Mouse (Mus musculus): ENCODE data around the gene Znhit6. TPM values are rescaled to one million over a fixed set of nuclear protein-coding genes. Genes with fewer than 3 reads are reported as not detected.

The Znhit6 gene
- polyA plus RNA-seq, 1 experiment from 2014 or later = 27.9 TPM

- peak overlapping the region; percentile 73; the same call in 1 of the 2 replicates for H3K4me2 ChIP-seq (ENCODE audit: low read depth, low read length)
- peaks cover 11% of the 10 kb centered on the region for H3K4me1 ChIP-seq (replicated peaks; ENCODE audit: control insufficient read depth, insufficient read depth, low read length)
- no peak overlapping the region; the same call in 1 of the 2 replicates for H3K4me3 ChIP-seq (ENCODE audit: low read length)
- ATAC-seq (ENCODE audit: low read depth) = no peak
- H3K36me3 ChIP-seq (ENCODE audit: control insufficient read depth, insufficient read depth, low read length) = peaks cover 12% of the 10 kb centered on the region
- H3K9me3 ChIP-seq (ENCODE audit: control insufficient read depth, low read length) = no peaks in the 10 kb centered on the region
- WGBS = 76% methylated on average over 7 of the region's 7 CpGs
- H3K9ac ChIP-seq (ENCODE audit: low read length) = no peak overlapping the region
- H3K27me3 ChIP-seq (ENCODE audit: control insufficient read depth, insufficient read depth, low read depth, low read length) = no peaks in the 10 kb centered on the region
- no peak overlapping the region for H3K27ac ChIP-seq (ENCODE audit: low read length)
These were observed 665 bp upstream of the Znhit6 start for GRCm38 (mm10) chr3:145575340-145575739.

GRCm38 (mm10) chr3:145576482-145576822 lies 447 bp downstream of the Znhit6 start:
- ATAC-seq (ENCODE audit: low read depth) = no peak
- H3K4me2 ChIP-seq (ENCODE audit: low read depth, low read length) = peak overlapping the region; percentile 73

GRCm38 (mm10) chr3:145576876-145577275 lies 871 bp downstream of the Znhit6 start:
- 21% methylated on average over 15 of the region's 15 CpGs for WGBS
- peak overlapping the region; percentile 93 for H3K4me3 ChIP-seq (ENCODE audit: low read length)

More at GRCm38 (mm10) chr3:145576482-145576822, 447 bp downstream of the Znhit6 start:
- Histone ChIP-seq H3K27me3 (ENCODE audit: control insufficient read depth, insufficient read depth, low read depth, low read length) (no peaks in the 10 kb centered on the region), H3K27ac (ENCODE audit: low read length) (peak overlapping the region; percentile 47; the same call in 1 of the 2 replicates), H3K36me3 (ENCODE audit: control insufficient read depth, insufficient read depth, low read length) (peaks cover 16% of the 10 kb centered on the region), H3K4me1 (replicated peaks; ENCODE audit: control insufficient read depth, insufficient read depth, low read length) (peaks cover 11% of the 10 kb centered on the region), H3K4me3 (ENCODE audit: low read length) (peak overlapping the region; percentile 93), H3K9ac (ENCODE audit: low read length) (peak overlapping the region; percentile 80), H3K9me3 (ENCODE audit: control insufficient read depth, low read length) (no peaks in the 10 kb centered on the region)
- 1% methylated on average over 11 of the region's 11 CpGs for WGBS

GRCm38 (mm10) chr3:145583043-145583442 lies 7.0 kb downstream of the Znhit6 start:
- Histone ChIP-seq H3K4me2 (ENCODE audit: low read depth, low read length) (no peak overlapping the region), H3K4me3 (ENCODE audit: low read length) (no peak overlapping the region), H3K9ac (ENCODE audit: low read length) (no peak overlapping the region), H3K9me3 (ENCODE audit: control insufficient read depth, low read length) (no peaks in the 10 kb centered on the region), H3K27ac (ENCODE audit: low read length) (no peak overlapping the region), H3K27me3 (ENCODE audit: control insufficient read depth, insufficient read depth, low read depth, low read length) (no peaks in the 10 kb centered on the region), H3K36me3 (ENCODE audit: control insufficient read depth, insufficient read depth, low read length) (peaks cover 32% of the 10 kb centered on the region), H3K4me1 (replicated peaks; ENCODE audit: control insufficient read depth, insufficient read depth, low read length) (no peaks in the 10 kb centered on the region)
- 86% methylated on average over 4 of the region's 4 CpGs for WGBS
- ATAC-seq (ENCODE audit: low read depth) = no peak

More at GRCm38 (mm10) chr3:145576876-145577275, 871 bp downstream of the Znhit6 start:
- H3K4me2 ChIP-seq (ENCODE audit: low read depth, low read length) = peak overlapping the region; percentile 73
- no peak overlapping the region for H3K27ac ChIP-seq (ENCODE audit: low read length)
- H3K27me3 ChIP-seq (ENCODE audit: control insufficient read depth, insufficient read depth, low read depth, low read length) = no peaks in the 10 kb centered on the region
- ATAC-seq (ENCODE audit: low read depth) = no peak
- H3K4me1 ChIP-seq (replicated peaks; ENCODE audit: control insufficient read depth, insufficient read depth, low read length) = peaks cover 11% of the 10 kb centered on the region
- peak overlapping the region; percentile 80 for H3K9ac ChIP-seq (ENCODE audit: low read length)
- H3K36me3 ChIP-seq (ENCODE audit: control insufficient read depth, insufficient read depth, low read length) = peaks cover 16% of the 10 kb centered on the region
- no peaks in the 10 kb centered on the region for H3K9me3 ChIP-seq (ENCODE audit: control insufficient read depth, low read length)

GRCm38 (mm10) chr3:145583522-145584200 lies 7.7 kb downstream of the Znhit6 start:
- Histone ChIP-seq H3K4me1 (replicated peaks; ENCODE audit: control insufficient read depth, insufficient read depth, low read length) (no peaks in the 10 kb centered on the region), H3K9ac (ENCODE audit: low read length) (no peak overlapping the region), H3K4me2 (ENCODE audit: low read depth, low read length) (no peak overlapping the region), H3K9me3 (ENCODE audit: control insufficient read depth, low read length) (no peaks in the 10 kb centered on the region), H3K4me3 (ENCODE audit: low read length) (no peak overlapping the region), H3K27ac (ENCODE audit: low read length) (no peak overlapping the region), H3K36me3 (ENCODE audit: control insufficient read depth, insufficient read depth, low read length) (peaks cover 31% of the 10 kb centered on the region), H3K27me3 (ENCODE audit: control insufficient read depth, insufficient read depth, low read depth, low read length) (no peaks in the 10 kb centered on the region)
- 35% methylated on average over 3 of the region's 3 CpGs for WGBS
- ATAC-seq (ENCODE audit: low read depth) = peak; percentile 28; the same call in 1 of the 2 replicates

- no peaks in the 10 kb centered on the region for H3K4me1 ChIP-seq (replicated peaks; ENCODE audit: control insufficient read depth, insufficient read depth, low read length)
- no peak overlapping the region for H3K9ac ChIP-seq (ENCODE audit: low read length)
- H3K27me3 ChIP-seq (ENCODE audit: control insufficient read depth, insufficient read depth, low read depth, low read length) = no peaks in the 10 kb centered on the region
- H3K36me3 ChIP-seq (ENCODE audit: control insufficient read depth, insufficient read depth, low read length) = peaks cover 22% of the 10 kb centered on the region
- 81% methylated on average over 4 of the region's 4 CpGs for WGBS
- no peak for ATAC-seq (ENCODE audit: low read depth)
- no peak overlapping the region for H3K4me2 ChIP-seq (ENCODE audit: low read depth, low read length)
- H3K27ac ChIP-seq (ENCODE audit: low read length) = no peak overlapping the region
- H3K9me3 ChIP-seq (ENCODE audit: control insufficient read depth, low read length) = no peaks in the 10 kb centered on the region
- no peak overlapping the region for H3K4me3 ChIP-seq (ENCODE audit: low read length)
These were observed 14.6 kb downstream of the Znhit6 start for GRCm38 (mm10) chr3:145590562-145590961.

- Histone ChIP-seq H3K9me3 (ENCODE audit: control insufficient read depth, low read length) (no peaks in the 10 kb centered on the region), H3K27me3 (ENCODE audit: control insufficient read depth, insufficient read depth, low read depth, low read length) (no peaks in the 10 kb centered on the region), H3K4me3 (ENCODE audit: low read length) (no peak overlapping the region), H3K9ac (ENCODE audit: low read length) (no peak overlapping the region), H3K27ac (ENCODE audit: low read length) (no peak overlapping the region), H3K4me2 (ENCODE audit: low read depth, low read length) (no peak overlapping the region), H3K36me3 (ENCODE audit: control insufficient read depth, insufficient read depth, low read length) (peaks cover 17% of the 10 kb centered on the region), H3K4me1 (replicated peaks; ENCODE audit: control insufficient read depth, insufficient read depth, low read length) (no peaks in the 10 kb centered on the region)
- no peak for ATAC-seq (ENCODE audit: low read depth)
- WGBS = 92% methylated on average over 6 of the region's 6 CpGs
These were observed 16.0 kb downstream of the Znhit6 start for GRCm38 (mm10) chr3:145591841-145592542.

GRCm38 (mm10) chr3:145595354-145595753 lies 19.3 kb downstream of the Znhit6 start:
- H3K4me1 ChIP-seq (replicated peaks; ENCODE audit: control insufficient read depth, insufficient read depth, low read length) = no peaks in the 10 kb centered on the region
- H3K27ac ChIP-seq (ENCODE audit: low read length) = no peak overlapping the region
- no peak for ATAC-seq (ENCODE audit: low read depth)
- H3K4me2 ChIP-seq (ENCODE audit: low read depth, low read length) = no peak overlapping the region
- peaks cover 27% of the 10 kb centered on the region for H3K36me3 ChIP-seq (ENCODE audit: control insufficient read depth, insufficient read depth, low read length)
- 79% methylated on average over 6 of the region's 6 CpGs for WGBS
- H3K9ac ChIP-seq (ENCODE audit: low read length) = no peak overlapping the region
- H3K4me3 ChIP-seq (ENCODE audit: low read length) = no peak overlapping the region
- H3K9me3 ChIP-seq (ENCODE audit: control insufficient read depth, low read length) = no peaks in the 10 kb centered on the region
- H3K27me3 ChIP-seq (ENCODE audit: control insufficient read depth, insufficient read depth, low read depth, low read length) = no peaks in the 10 kb centered on the region

GRCm38 (mm10) chr3:145599059-145599458 lies 23.1 kb downstream of the Znhit6 start:
- Histone ChIP-seq H3K27ac (ENCODE audit: low read length) (no peak overlapping the region), H3K9me3 (ENCODE audit: control insufficient read depth, low read length) (no peaks in the 10 kb centered on the region), H3K4me1 (replicated peaks; ENCODE audit: control insufficient read depth, insufficient read depth, low read length) (peaks cover 14% of the 10 kb centered on the region), H3K27me3 (ENCODE audit: control insufficient read depth, insufficient read depth, low read depth, low read length) (no peaks in the 10 kb centered on the region), H3K4me2 (ENCODE audit: low read depth, low read length) (no peak overlapping the region), H3K4me3 (ENCODE audit: low read length) (no peak overlapping the region), H3K9ac (ENCODE audit: low read length) (no peak overlapping the region), H3K36me3 (ENCODE audit: control insufficient read depth, insufficient read depth, low read length) (peaks cover 24% of the 10 kb centered on the region)
- 88% methylated on average over 7 of the region's 7 CpGs for WGBS
- ATAC-seq (ENCODE audit: low read depth) = no peak
